Mouse (Mus musculus) liver, embryonic 14.5 days (tissue): ENCODE data around the gene Tbx6. TPM values are rescaled to one million over a fixed set of nuclear protein-coding genes. Genes with fewer than 3 reads are reported as not detected.

ENCODE experiments used
- ATAC-seq: fragments of 200-750 bp; cut with Nextera tagmentation; 2 replicates; pipeline ENCODE4 v1.8.0; 2017; ENCODE audit warnings: moderate number of reproducible peaks, mild to moderate bottlenecking, moderate library complexity; ENCODE audit not compliant: insufficient read depth
- DNase-seq, 3 experiments: peaks; one replicate each; pipeline ENCODE4 v3.0.0-alpha.2; 2012 to 2013; ENCODE audit warnings: low read depth in 3 of 3, low spot score in 3 of 3
- H3K27ac ChIP-seq: fragments of 300-500 bp; sonication (generic); 2 replicates; pipeline ENCODE4 v1.5.1; 2014; ENCODE audit warnings: moderate library complexity, mild to moderate bottlenecking, control low read depth, inconsistent platforms
- H3K27me3 ChIP-seq: fragments of 300-500 bp; sonication (generic); 2 replicates; pipeline ENCODE4 v1.6.1; 2014; ENCODE audit warnings: mild to moderate bottlenecking, low read length, moderate library complexity; ENCODE audit not compliant: control insufficient read depth, insufficient read depth
- H3K36me3 ChIP-seq: fragments of 300-500 bp; sonication (generic); replicated peaks from 2 replicates; pipeline ENCODE4 v1.6.1; 2014; ENCODE audit warnings: low read depth; ENCODE audit not compliant: control insufficient read depth, insufficient read depth
- H3K4me1 ChIP-seq, 2 experiments: fragments of 200-500 bp in 1 of 2; fragments of 300-500 bp in 1 of 2; sonication (generic) in 1 of 2; replicated peaks; 2 replicates each; pipeline ENCODE4 v1.6.1; 2012 to 2014; ENCODE audit warnings: antibody characterized with exemption in 1 of 2, inconsistent platforms in 1 of 2, low read length in 1 of 2; ENCODE audit not compliant: control insufficient read depth in 2 of 2, insufficient read depth in 2 of 2
- H3K4me2 ChIP-seq: fragments of 300-500 bp; sonication (generic); 2 replicates; pipeline ENCODE4 v1.6.1; 2014; ENCODE audit warnings: low read depth, mild to moderate bottlenecking, control low read depth, moderate library complexity
- H3K4me3 ChIP-seq, 2 experiments: fragments of 200-500 bp in 1 of 2; fragments of 300-500 bp in 1 of 2; sonication (generic) in 1 of 2; 2 replicates each; pipeline ENCODE4 v1.5.1; 2012 to 2014; ENCODE audit warnings: low read depth in 2 of 2, low read length in 2 of 2, mild to moderate bottlenecking in 2 of 2, control low read depth in 1 of 2, inconsistent platforms in 1 of 2, moderate library complexity in 1 of 2; ENCODE audit not compliant: insufficient read depth in 1 of 2
- H3K9ac ChIP-seq: fragments of 300-500 bp; sonication (generic); replicated peaks from 2 replicates; pipeline ENCODE4 v1.6.1; 2014; ENCODE audit warnings: mild to moderate bottlenecking, control low read depth, moderate library complexity
- H3K9me3 ChIP-seq: fragments of 300-500 bp; sonication (generic); 2 replicates; pipeline ENCODE4 v1.6.1; 2016; ENCODE audit warnings: low read length, mixed read lengths; ENCODE audit not compliant: control insufficient read depth
- CTCF ChIP-seq: IDR thresholded peaks from 2 replicates; pipeline ENCODE4 v1.5.1; 2016; ENCODE audit warnings: antibody characterized with exemption, low read depth, control low read depth
- EP300 ChIP-seq: IDR thresholded peaks from 2 replicates; pipeline ENCODE4 v1.6.1; 2016; ENCODE audit warnings: antibody characterized with exemption, low read depth
- WGBS: fragments of 180-500 bp; shearing (Covaris S2); extraction: QIAGEN DNeasy Blood & Tissue Kit; methylation state at CpG from one replicate; pipeline ENCODE4 v1.1.7; 2014; ENCODE audit not compliant: insufficient replicate concordance; 5-methylcytosine and 5-hydroxymethylcytosine counted together
- polyA plus RNA-seq, 2 experiments: library from polyadenylated mRNA; depleted of rRNA in 1 of 2; stranded (reverse) in 1 of 2; unstranded in 1 of 2; fragments of >200 nt; fragmentation: Nextera tagmentation in 1 of 2; extraction: Ambion mirVana in 1 of 2; gene quantifications; 2 replicates each; pipeline versions ENCODE4 v1.2.1 to v1.2.3; 2012 to 2014

The Tbx6 gene
- polyA plus RNA-seq, 2 experiments, result 0.43 to 1.3 TPM

GRCm38 (mm10) chr7:126779983-126780970 lies 1.0 kb upstream of the Tbx6 start:
- Histone ChIP-seq H3K9me3 (no peaks in the 10 kb centered on the region), H3K4me3 (peak overlapping the region; percentile 48 to 50), H3K27me3 (no peaks in the 10 kb centered on the region), H3K9ac (peak overlapping the region; percentile 36), H3K4me2 (peak overlapping the region; percentile 70), H3K27ac (peak overlapping the region; percentile 59), H3K36me3 (peaks cover 14% of the 10 kb centered on the region), H3K4me1 (peaks cover 7 to 23% of the 10 kb centered on the region in 2 experiments)
- DNase-seq (peak; percentile 66 to 72 (median 67)), ATAC-seq (peak; percentile 47)
- under 1% methylated on average over 21 of the region's 21 CpGs for WGBS
- TF ChIP-seq CTCF (peak; percentile 99), EP300 (no peak)

GRCm38 (mm10) chr7:126781661-126782370 lies 533 bp downstream of the Tbx6 start:
- peaks cover 7 to 10% of the 10 kb centered on the region in 2 experiments for H3K4me1 ChIP-seq
- no peak overlapping the region for H3K9ac ChIP-seq
- H3K4me3 ChIP-seq, result no peak overlapping the region
- no peaks in the 10 kb centered on the region for H3K27me3 ChIP-seq
- no peak for DNase-seq
- 61% methylated on average over 11 of the region's 11 CpGs for WGBS
- no peak overlapping the region for H3K4me2 ChIP-seq
- H3K9me3 ChIP-seq, result no peaks in the 10 kb centered on the region
- TF ChIP-seq EP300 (no peak), CTCF (no peak)
- ATAC-seq, result no peak
- no peak overlapping the region for H3K27ac ChIP-seq
- peaks cover 28% of the 10 kb centered on the region for H3K36me3 ChIP-seq

GRCm38 (mm10) chr7:126782693-126783092 lies 1.4 kb downstream of the Tbx6 start:
- 72% methylated on average over 13 of the region's 13 CpGs for WGBS
- Histone ChIP-seq H3K9ac (no peak overlapping the region), H3K4me3 (no peak overlapping the region), H3K4me1 (peaks cover 7% of the 10 kb centered on the region in 2 experiments), H3K27me3 (no peaks in the 10 kb centered on the region), H3K27ac (no peak overlapping the region), H3K36me3 (peaks cover 36% of the 10 kb centered on the region), H3K4me2 (no peak overlapping the region), H3K9me3 (no peaks in the 10 kb centered on the region)
- ATAC-seq (no peak), DNase-seq (no peak)
- no peak for TF ChIP-seq EP300
- TF ChIP-seq CTCF, result no peak

- no peak for ATAC-seq
- Histone ChIP-seq H3K27me3 (no peaks in the 10 kb centered on the region), H3K27ac (no peak overlapping the region), H3K4me1 (peaks cover 7% of the 10 kb centered on the region in 2 experiments), H3K9ac (no peak overlapping the region), H3K4me2 (no peak overlapping the region), H3K4me3 (no peak overlapping the region), H3K36me3 (peaks cover 38% of the 10 kb centered on the region), H3K9me3 (no peaks in the 10 kb centered on the region)
- TF ChIP-seq EP300, result no peak
- no peak for TF ChIP-seq CTCF
- WGBS, result 74% methylated on average over 7 of the region's 7 CpGs
- DNase-seq, result no peak
Measured at GRCm38 (mm10) chr7:126784469-126784868, 3.2 kb downstream of the Tbx6 start.

GRCm38 (mm10) chr7:126785056-126785455 lies 3.8 kb downstream of the Tbx6 start:
- DNase-seq (no peak), ATAC-seq (no peak)
- Histone ChIP-seq H3K9ac (no peak overlapping the region), H3K27ac (no peak overlapping the region), H3K9me3 (no peaks in the 10 kb centered on the region), H3K36me3 (peaks cover 44% of the 10 kb centered on the region), H3K4me3 (no peak overlapping the region), H3K4me1 (peaks cover 4 to 5% of the 10 kb centered on the region in 2 experiments), H3K27me3 (no peaks in the 10 kb centered on the region), H3K4me2 (no peak overlapping the region)
- 72% methylated on average over 4 of the region's 4 CpGs for WGBS
- TF ChIP-seq CTCF, result no peak
- no peak for TF ChIP-seq EP300
